Mouse (Mus musculus) lung, embryonic 15.5 days (tissue): ENCODE measurements around the gene Galnt2. TPM values are rescaled to one million over a fixed set of nuclear protein-coding genes. Genes with fewer than 3 reads are reported as not detected.

ENCODE experiments used
- ATAC-seq: fragments of 200-750 bp; cut with Nextera tagmentation; 2 replicates; pipeline ENCODE4 v1.8.0; 2017; ENCODE audit warnings: moderate number of reproducible peaks, borderline replicate concordance; ENCODE audit not compliant: low FRiP score, low TSS enrichment; ENCODE audit errors: extremely low read depth
- H3K27ac ChIP-seq: fragments of 300-500 bp; sonication (generic); 2 replicates; pipeline ENCODE4 v1.5.1; 2015; ENCODE audit warnings: moderate library complexity, mild to moderate bottlenecking, inconsistent platforms
- H3K27me3 ChIP-seq: fragments of 300-500 bp; sonication (generic); 2 replicates; pipeline ENCODE4 v1.6.1; 2015; ENCODE audit warnings: inconsistent platforms
- H3K36me3 ChIP-seq: fragments of 300-500 bp; sonication (generic); 2 replicates; pipeline ENCODE4 v1.6.1; 2015; ENCODE audit warnings: inconsistent platforms
- H3K4me1 ChIP-seq: fragments of 300-500 bp; sonication (generic); 2 replicates; pipeline ENCODE4 v1.6.1; 2015; ENCODE audit warnings: inconsistent platforms
- H3K4me2 ChIP-seq: fragments of 300-500 bp; sonication (generic); 2 replicates; pipeline ENCODE4 v1.6.1; 2015; ENCODE audit warnings: inconsistent platforms, mild to moderate bottlenecking, moderate library complexity
- H3K4me3 ChIP-seq: fragments of 300-500 bp; sonication (generic); 2 replicates; pipeline ENCODE4 v1.5.1; 2015; ENCODE audit warnings: mild to moderate bottlenecking, inconsistent platforms
- H3K9ac ChIP-seq: fragments of 300-500 bp; sonication (generic); 2 replicates; pipeline ENCODE4 v1.6.1; 2015; ENCODE audit warnings: inconsistent platforms
- H3K9me3 ChIP-seq: fragments of 300-500 bp; sonication (generic); 2 replicates; pipeline ENCODE4 v1.6.1; 2016; ENCODE audit warnings: inconsistent platforms
- WGBS: fragments of 180-500 bp; shearing (Covaris S2); methylation state at CpG from one replicate; pipeline ENCODE4 v1.1.7; 2015; 5-methylcytosine and 5-hydroxymethylcytosine counted together
- polyA plus RNA-seq: library from polyadenylated mRNA; unstranded; fragments of >200 nt; fragmentation: Nextera tagmentation; extraction: Ambion mirVana; gene quantifications from 2 replicates; pipeline ENCODE4 v1.2.1, GENCODE M21; 2015

Galnt2 gene
- polyA plus RNA-seq, 1 experiment from 2014 or later = 55.3 TPM

DNA sequence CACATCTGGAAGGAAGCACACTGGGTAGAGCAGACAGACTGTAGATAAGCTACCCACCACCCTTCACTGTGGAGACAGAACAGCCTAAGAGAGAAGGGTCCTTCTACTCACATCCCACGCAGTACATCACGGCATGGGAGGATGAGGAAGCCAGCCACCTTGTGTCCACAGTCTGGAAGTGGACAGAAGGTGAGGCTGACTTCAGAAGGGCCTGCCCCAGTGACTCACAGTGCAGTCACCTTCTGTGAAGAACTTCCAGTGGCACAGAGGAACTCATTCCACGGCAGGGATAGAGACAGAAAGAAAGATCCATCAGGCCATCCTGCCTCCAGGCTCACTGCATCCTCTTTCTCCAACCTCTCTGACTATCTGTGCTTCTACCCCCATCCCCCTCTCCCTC lies 108.6 kb downstream of the Galnt2 start:
- H3K4me3 ChIP-seq = no peak overlapping the region
- peaks cover 28% of the 10 kb centered on the region for H3K36me3 ChIP-seq
- H3K9me3 ChIP-seq = no peaks in the 10 kb centered on the region
- no peak overlapping the region for H3K9ac ChIP-seq
- H3K27ac ChIP-seq = no peak overlapping the region
- WGBS = 79% methylated on average over 3 of the region's 3 CpGs
- no peaks in the 10 kb centered on the region for H3K4me1 ChIP-seq
- H3K27me3 ChIP-seq = no peaks in the 10 kb centered on the region
- no peak overlapping the region for H3K4me2 ChIP-seq
- ATAC-seq = no peak

DNA sequence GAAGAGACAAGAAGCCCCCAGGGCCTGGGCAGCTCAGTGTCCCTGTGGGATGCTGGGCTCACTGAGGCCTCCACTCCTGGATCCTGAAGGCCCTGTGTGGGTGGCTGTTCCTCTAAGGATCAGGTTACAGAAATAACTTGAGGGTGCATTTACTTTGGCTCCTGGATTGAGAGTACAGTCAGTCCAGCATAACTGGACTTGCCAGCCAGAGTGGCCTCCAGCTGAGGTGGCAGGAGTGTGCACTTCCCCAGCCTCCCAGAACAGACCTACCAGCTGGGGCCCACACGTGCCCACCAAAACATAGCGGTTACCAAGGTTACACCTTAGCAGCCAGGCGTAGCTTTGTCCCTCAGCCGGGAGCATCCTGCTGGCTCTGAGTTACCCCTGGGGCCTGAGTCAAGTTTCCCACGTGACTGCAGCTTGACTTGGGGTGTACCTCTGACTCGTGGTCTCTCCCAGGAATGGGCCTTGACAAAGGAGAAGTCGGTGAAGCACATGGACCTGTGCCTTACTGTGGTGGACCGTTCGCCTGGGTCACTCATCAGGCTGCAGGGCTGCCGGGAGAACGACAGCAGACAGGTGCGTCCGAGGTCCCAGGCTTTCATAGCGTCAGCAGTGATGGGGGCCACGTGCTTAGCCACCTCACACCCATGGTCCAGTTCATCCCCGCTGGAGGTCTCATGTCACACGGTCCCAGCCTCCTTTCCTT lies 109.3 kb downstream of the Galnt2 start:
- no peak overlapping the region for H3K27ac ChIP-seq
- no peaks in the 10 kb centered on the region for H3K27me3 ChIP-seq
- no peaks in the 10 kb centered on the region for H3K9me3 ChIP-seq
- H3K4me3 ChIP-seq = no peak overlapping the region
- no peaks in the 10 kb centered on the region for H3K4me1 ChIP-seq
- H3K9ac ChIP-seq = no peak overlapping the region
- 67% methylated on average over 17 of the region's 17 CpGs for WGBS
- no peak for ATAC-seq
- no peak overlapping the region for H3K4me2 ChIP-seq
- peaks cover 23% of the 10 kb centered on the region for H3K36me3 ChIP-seq

DNA sequence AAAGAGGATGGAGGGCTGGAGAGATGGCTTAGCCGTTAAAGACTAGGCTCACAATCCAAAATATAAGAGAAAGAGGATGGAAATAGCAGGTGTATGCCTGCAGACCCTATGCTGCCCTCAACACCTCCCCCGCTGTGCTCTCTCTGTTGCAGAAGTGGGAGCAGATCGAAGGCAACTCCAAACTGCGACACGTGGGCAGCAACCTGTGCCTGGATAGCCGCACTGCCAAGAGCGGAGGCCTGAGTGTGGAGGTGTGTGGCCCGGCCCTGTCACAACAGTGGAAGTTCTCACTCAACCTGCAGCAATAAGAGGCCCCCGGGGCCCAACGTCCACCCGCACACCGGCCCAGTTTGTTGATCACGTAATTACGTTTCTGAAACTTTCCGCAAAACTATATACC lies 112.0 kb downstream of the Galnt2 start:
- no peak overlapping the region for H3K9ac ChIP-seq
- no peaks in the 10 kb centered on the region for H3K9me3 ChIP-seq
- H3K4me2 ChIP-seq = no peak overlapping the region
- no peak overlapping the region for H3K4me3 ChIP-seq
- 92% methylated on average over 15 of the region's 15 CpGs for WGBS
- no peak overlapping the region for H3K27ac ChIP-seq
- no peak for ATAC-seq
- H3K27me3 ChIP-seq = no peaks in the 10 kb centered on the region
- H3K4me1 ChIP-seq = no peaks in the 10 kb centered on the region
- peaks cover 17% of the 10 kb centered on the region for H3K36me3 ChIP-seq

DNA sequence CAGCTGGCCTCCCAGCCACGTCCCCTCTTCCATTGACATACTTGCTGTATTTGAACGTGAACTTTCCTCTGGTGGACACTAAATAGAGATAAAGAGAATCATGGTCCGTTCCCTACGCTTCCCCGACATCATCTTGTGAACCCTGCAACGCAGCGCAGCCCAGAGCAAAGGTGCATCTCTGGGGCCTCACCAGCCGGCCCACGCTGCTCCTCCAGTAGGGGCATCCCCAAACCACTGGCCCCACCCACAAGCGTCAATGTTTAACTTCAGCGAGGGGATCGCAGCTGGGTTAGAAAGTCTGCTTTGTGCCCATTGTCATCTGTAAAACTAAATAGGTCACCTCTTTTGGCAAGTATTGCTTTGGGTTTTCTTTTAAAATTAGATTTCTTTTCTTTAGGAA lies 112.8 kb downstream of the Galnt2 start:
- no peaks in the 10 kb centered on the region for H3K27me3 ChIP-seq
- peaks cover 17% of the 10 kb centered on the region for H3K36me3 ChIP-seq
- no peak for ATAC-seq
- WGBS = 70% methylated on average over 12 of the region's 12 CpGs
- H3K27ac ChIP-seq = no peak overlapping the region
- no peaks in the 10 kb centered on the region for H3K4me1 ChIP-seq
- no peak overlapping the region for H3K4me3 ChIP-seq
- H3K4me2 ChIP-seq = no peak overlapping the region
- no peak overlapping the region for H3K9ac ChIP-seq
- H3K9me3 ChIP-seq = no peaks in the 10 kb centered on the region

DNA sequence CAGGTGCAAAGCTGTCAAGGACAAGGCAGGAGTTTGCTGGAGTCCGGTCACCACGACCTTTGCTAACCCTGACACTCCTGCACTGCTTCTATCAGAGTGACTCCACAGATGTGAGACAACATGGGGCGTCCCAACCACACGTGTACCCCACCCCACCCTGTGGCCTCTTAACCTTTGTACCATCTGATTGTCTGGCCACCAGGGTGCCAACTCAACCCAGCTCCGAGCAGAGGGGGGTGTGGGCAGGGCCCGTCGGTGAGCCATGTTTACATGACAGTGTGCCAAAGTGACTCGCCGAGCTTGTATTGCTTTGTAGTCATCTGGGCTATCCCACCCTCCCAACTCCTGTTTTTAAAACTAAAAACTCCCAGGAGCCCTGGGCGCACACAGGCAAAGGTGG lies 113.9 kb downstream of the Galnt2 start:
- H3K4me1 ChIP-seq = no peaks in the 10 kb centered on the region
- H3K4me2 ChIP-seq = no peak overlapping the region
- no peak overlapping the region for H3K27ac ChIP-seq
- no peak overlapping the region for H3K4me3 ChIP-seq
- H3K9me3 ChIP-seq = no peaks in the 10 kb centered on the region
- no peak for ATAC-seq
- H3K9ac ChIP-seq = no peak overlapping the region
- no peaks in the 10 kb centered on the region for H3K27me3 ChIP-seq
- H3K36me3 ChIP-seq = peaks cover 17% of the 10 kb centered on the region
- 69% methylated on average over 10 of the region's 10 CpGs for WGBS

DNA sequence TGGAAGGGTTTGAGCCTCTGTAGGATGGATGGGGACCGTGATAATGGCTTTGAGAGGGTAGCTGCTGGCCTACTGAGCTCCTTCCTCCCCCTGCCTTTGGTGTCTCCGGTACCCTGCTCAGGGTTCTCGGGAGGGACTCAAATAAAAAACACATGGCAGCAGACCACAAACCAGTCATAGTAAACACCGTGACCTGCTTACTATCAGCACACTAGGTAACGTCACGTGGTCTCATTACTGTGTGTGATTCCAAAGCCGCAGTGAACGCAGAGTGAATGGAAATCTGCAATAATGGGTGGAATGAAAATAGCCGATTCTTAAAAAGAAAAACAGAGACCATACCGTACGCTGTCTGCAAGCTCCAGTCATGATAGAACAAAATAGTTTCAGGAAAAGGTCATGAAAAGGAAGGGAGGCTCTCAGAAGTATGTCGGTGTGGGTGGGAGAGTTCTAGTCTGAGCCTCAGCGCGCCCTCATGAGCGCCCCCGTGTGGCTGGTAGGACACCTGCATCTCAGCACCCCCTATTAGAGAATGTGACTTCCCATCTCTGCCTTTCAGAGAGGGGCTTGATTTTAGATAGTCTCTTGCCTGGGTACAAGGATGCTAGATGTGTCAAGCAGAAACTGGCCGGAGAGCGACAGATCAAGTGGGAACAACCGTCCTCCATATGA lies 115.8 kb downstream of the Galnt2 start:
- Histone ChIP-seq H3K9ac (no peak overlapping the region), H3K4me2 (no peak overlapping the region), H3K36me3 (peaks cover 17% of the 10 kb centered on the region), H3K4me3 (no peak overlapping the region), H3K9me3 (no peaks in the 10 kb centered on the region), H3K27ac (no peak overlapping the region), H3K4me1 (no peaks in the 10 kb centered on the region), H3K27me3 (no peaks in the 10 kb centered on the region)
- ATAC-seq = 0 out of 2 replicates have a peak, but pooled peaks have one; percentile 49
- WGBS = 42% methylated on average over 19 of the region's 19 CpGs

DNA sequence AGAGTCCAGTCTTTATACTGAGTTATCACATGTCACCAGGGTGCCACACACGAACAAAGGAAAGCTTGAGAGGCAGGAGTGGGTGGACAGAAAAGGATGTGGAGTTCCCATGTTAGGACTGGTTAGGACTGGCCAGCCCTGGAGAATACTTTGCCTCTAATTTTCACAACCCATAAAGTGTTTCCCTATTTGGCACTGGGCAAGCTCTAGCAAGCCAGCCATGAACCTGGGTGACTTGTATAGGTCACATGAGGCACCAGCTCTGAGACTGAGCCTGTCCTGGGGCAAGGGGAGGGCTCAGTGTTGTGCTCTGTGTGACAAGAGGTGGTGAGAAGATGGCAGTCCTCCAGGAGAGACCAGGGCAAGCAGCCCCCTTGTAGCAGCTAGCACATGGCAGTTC lies 116.9 kb downstream of the Galnt2 start:
- Histone ChIP-seq H3K27ac (no peak overlapping the region), H3K4me1 (no peaks in the 10 kb centered on the region), H3K9ac (no peak overlapping the region), H3K27me3 (no peaks in the 10 kb centered on the region), H3K9me3 (no peaks in the 10 kb centered on the region), H3K4me3 (no peak overlapping the region), H3K36me3 (peaks cover 16% of the 10 kb centered on the region), H3K4me2 (no peak overlapping the region)
- WGBS = 65% methylated on average over 1 of the region's 1 CpGs
- ATAC-seq = no peak

DNA sequence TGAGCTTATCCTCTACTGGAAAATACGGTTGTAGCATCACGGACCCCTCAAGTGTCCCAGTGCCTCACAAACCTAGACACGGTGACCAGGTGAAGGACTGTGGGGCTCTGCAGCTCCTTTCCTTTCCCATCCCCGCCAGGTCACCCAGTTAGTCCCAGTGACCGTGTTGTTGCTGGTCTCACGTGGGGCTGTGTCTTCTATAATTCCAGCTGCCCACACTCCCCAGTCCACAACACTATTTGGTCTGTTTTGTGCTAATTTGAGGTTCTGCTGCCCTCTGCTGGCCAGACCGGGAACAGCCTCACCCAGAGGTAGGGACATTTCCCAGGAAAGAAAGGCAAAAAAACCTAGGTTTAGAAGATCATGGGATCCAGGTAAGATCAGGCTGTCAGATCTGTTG lies 118.5 kb downstream of the Galnt2 start:
- H3K27me3 ChIP-seq = no peaks in the 10 kb centered on the region
- ATAC-seq = 0 out of 2 replicates have a peak, but pooled peaks have one; percentile 41

DNA sequence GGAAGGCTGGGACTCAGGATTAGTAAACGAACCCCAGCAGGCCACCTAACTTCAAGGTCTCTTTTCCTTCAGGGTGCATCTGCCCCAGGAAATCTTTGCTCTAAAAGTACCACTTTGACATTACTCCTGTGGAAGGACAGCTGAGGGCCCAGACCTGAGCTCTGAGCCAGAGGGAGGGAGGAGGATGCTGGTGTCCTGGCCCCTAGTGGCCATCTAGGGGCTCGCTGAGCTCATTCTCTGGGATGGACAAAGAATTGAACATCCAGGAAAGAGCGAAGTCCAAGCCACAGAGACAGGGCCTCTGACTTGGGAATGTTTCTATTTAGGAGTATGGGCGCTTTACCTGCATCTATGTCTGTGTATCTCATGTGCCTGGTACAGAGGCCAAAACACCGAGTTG lies 120.4 kb downstream of the Galnt2 start:
- 52% methylated on average over 5 of the region's 5 CpGs for WGBS

More for the DNA sequence above, 118.5 kb downstream of the Galnt2 start:
- Histone ChIP-seq H3K27ac (no peak overlapping the region), H3K9ac (no peak overlapping the region), H3K9me3 (no peaks in the 10 kb centered on the region), H3K4me1 (no peaks in the 10 kb centered on the region), H3K36me3 (peaks cover 3% of the 10 kb centered on the region; the same call in 1 of the 2 replicates), H3K4me3 (no peak overlapping the region), H3K4me2 (no peak overlapping the region)
- WGBS = 37% methylated on average over 7 of the region's 7 CpGs

DNA sequence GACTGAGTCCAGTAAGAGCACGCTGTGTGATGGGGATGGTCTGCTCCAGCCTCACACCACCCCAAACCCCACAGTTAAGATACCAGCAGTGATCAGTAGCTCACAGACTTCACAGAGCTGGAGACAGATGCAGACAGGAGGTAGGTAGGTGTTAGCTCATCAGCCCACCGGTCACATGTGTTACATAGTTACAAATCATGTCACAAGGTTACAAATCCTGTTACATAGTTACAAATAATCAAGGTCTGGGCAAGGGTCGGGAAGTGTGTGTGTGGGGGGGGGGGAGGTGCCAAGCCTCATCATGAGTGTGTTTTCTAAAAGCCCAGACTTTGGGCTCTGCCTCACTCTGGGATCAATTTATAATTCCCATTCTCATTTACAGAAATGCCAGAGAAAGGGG lies 129.7 kb downstream of the Galnt2 start:
- H3K27ac ChIP-seq = no peak overlapping the region
- H3K9ac ChIP-seq = no peak overlapping the region
- H3K9me3 ChIP-seq = no peaks in the 10 kb centered on the region
- WGBS = 72% methylated on average over 3 of the region's 3 CpGs
- H3K4me3 ChIP-seq = no peak overlapping the region
- H3K27me3 ChIP-seq = no peaks in the 10 kb centered on the region
- H3K4me1 ChIP-seq = no peaks in the 10 kb centered on the region
- no peak overlapping the region for H3K4me2 ChIP-seq
- no peaks in the 10 kb centered on the region for H3K36me3 ChIP-seq
- no peak; the same call in 1 of the 2 replicates for ATAC-seq

More for the DNA sequence above, 120.4 kb downstream of the Galnt2 start:
- H3K27ac ChIP-seq = no peak overlapping the region
- H3K9me3 ChIP-seq = no peaks in the 10 kb centered on the region
- H3K4me2 ChIP-seq = no peak overlapping the region
- H3K9ac ChIP-seq = no peak overlapping the region
- no peak for ATAC-seq
- H3K4me3 ChIP-seq = no peak overlapping the region
- H3K4me1 ChIP-seq = no peaks in the 10 kb centered on the region
- no peaks in the 10 kb centered on the region for H3K36me3 ChIP-seq
- H3K27me3 ChIP-seq = no peaks in the 10 kb centered on the region

DNA sequence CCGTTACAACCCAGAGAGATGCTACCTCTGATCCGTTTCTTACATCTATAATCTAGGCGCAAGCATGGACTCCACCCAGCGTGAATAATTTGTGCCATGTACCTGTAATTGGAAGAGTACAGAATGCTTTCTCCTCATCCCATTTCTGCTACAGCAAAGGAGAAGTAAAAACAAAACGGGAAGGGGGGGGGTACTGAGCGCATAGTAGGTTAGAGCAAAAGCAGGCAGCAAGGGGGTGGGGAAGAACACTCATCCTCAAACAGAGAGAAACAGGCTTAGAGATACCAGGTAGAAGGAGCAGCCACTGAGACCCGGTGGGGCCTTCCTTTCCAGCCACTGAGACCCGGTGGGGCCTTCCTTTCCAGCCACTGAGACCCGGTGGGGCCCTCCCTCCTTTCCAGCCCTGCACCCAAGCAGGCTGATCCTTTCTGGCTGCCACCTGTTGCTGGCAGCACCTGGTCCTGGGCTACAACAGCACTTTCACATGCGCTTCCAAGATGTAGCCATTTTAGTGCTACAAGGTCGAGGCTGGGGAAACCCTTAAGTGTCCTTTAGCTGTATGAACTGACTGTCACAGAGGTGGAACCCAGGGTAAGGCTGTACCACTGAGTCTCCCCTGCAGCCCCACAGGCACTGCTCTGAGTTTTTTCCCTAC lies 130.7 kb downstream of the Galnt2 start:
- 76% methylated on average over 11 of the region's 11 CpGs for WGBS
- ATAC-seq = no peak
- no peaks in the 10 kb centered on the region for H3K27me3 ChIP-seq
- no peaks in the 10 kb centered on the region for H3K36me3 ChIP-seq
- H3K4me2 ChIP-seq = no peak overlapping the region
- no peak overlapping the region for H3K27ac ChIP-seq
- H3K9ac ChIP-seq = no peak overlapping the region
- H3K4me3 ChIP-seq = no peak overlapping the region
- H3K4me1 ChIP-seq = no peaks in the 10 kb centered on the region
- no peaks in the 10 kb centered on the region for H3K9me3 ChIP-seq

DNA sequence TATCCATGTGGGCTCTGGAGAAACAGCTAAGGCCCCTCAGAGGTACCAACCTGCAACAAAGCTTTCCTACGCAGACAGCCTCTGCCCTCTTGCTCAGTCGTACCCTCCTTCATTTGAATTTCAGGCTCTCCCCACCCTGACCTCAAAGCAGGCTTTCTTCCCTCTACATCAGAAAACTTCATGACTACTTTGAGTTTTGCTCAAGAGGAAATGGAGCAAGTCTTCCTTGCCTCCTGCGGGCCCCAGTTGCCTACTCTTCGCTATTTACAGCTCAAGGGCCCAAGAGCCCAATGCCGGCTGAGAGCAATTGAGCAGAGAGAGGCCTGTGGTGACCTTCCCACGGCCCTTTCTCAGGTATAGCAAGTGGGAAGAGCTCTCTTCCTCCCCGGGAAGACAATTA lies 131.4 kb downstream of the Galnt2 start:
- no peak for ATAC-seq
- no peak overlapping the region for H3K9ac ChIP-seq
- H3K4me2 ChIP-seq = no peak overlapping the region
- no peaks in the 10 kb centered on the region for H3K9me3 ChIP-seq
- no peak overlapping the region for H3K27ac ChIP-seq
- H3K36me3 ChIP-seq = no peaks in the 10 kb centered on the region
- H3K27me3 ChIP-seq = no peaks in the 10 kb centered on the region
- WGBS = 68% methylated on average over 7 of the region's 7 CpGs
- no peaks in the 10 kb centered on the region for H3K4me1 ChIP-seq
- H3K4me3 ChIP-seq = no peak overlapping the region
